Mouse (Mus musculus) liver, embryonic 16.5 days (tissue): ENCODE data around the gene Magi2. TPM values are rescaled to one million over a fixed set of nuclear protein-coding genes. Genes with fewer than 3 reads are reported as not detected.
A peak's percentile ranks its signal among the peaks of the same experiment; 100 is the strongest.
"Not testable (repeated sequence)": the region's sequence is repeated elsewhere in the genome, so short reads cannot be mapped to it uniquely, and the experiment has no call there.

Experiments
- ATAC-seq: fragments of 200-750 bp; cut with Nextera tagmentation; 2 replicates; pipeline ENCODE4 v1.8.0; 2017; ENCODE audit warnings: low read depth, mild to moderate bottlenecking, moderate number of reproducible peaks, moderate library complexity
- H3K27ac ChIP-seq: fragments of 300-500 bp; sonication (generic); 2 replicates; pipeline ENCODE4 v1.5.1; 2014; ENCODE audit warnings: mild to moderate bottlenecking, low read length
- H3K27me3 ChIP-seq: fragments of 300-500 bp; sonication (generic); 2 replicates; pipeline ENCODE4 v1.6.1; 2014; ENCODE audit warnings: low read depth, low read length, mixed read lengths; ENCODE audit not compliant: control insufficient read depth, insufficient read depth
- H3K36me3 ChIP-seq: fragments of 300-500 bp; sonication (generic); 2 replicates; pipeline ENCODE4 v1.6.1; 2014; ENCODE audit warnings: mild to moderate bottlenecking; ENCODE audit not compliant: control insufficient read depth, insufficient read depth
- H3K4me1 ChIP-seq: fragments of 300-500 bp; sonication (generic); 2 replicates; pipeline ENCODE4 v1.6.1; 2014; ENCODE audit warnings: low read depth, low read length, mixed read lengths; ENCODE audit not compliant: control insufficient read depth
- H3K4me2 ChIP-seq: fragments of 300-500 bp; sonication (generic); 2 replicates; pipeline ENCODE4 v1.6.1; 2014; ENCODE audit warnings: low read depth, low read length, mixed read lengths
- H3K4me3 ChIP-seq: fragments of 300-500 bp; sonication (generic); 2 replicates; pipeline ENCODE4 v1.5.1; 2014; ENCODE audit warnings: low read depth, mild to moderate bottlenecking, low read length
- H3K9ac ChIP-seq: fragments of 300-500 bp; sonication (generic); 2 replicates; pipeline ENCODE4 v1.6.1; 2014; ENCODE audit warnings: low read depth, low read length
- H3K9me3 ChIP-seq: fragments of 300-500 bp; sonication (generic); replicated peaks from 2 replicates; pipeline ENCODE4 v1.6.1; 2016; ENCODE audit warnings: low read length; ENCODE audit not compliant: control insufficient read depth
- WGBS: fragments of 180-500 bp; shearing (Covaris S2); extraction: QIAGEN DNeasy Blood & Tissue Kit; methylation state at CpG from one replicate; pipeline ENCODE4 v1.1.7; 2014; ENCODE audit not compliant: insufficient replicate concordance; 5-methylcytosine and 5-hydroxymethylcytosine counted together
- polyA plus RNA-seq: library from polyadenylated mRNA; unstranded; fragments of >200 nt; fragmentation: Nextera tagmentation; extraction: Ambion mirVana; gene quantifications from 2 replicates; pipeline ENCODE4 v1.2.1, GENCODE M21; 2015

Magi2 gene
- polyA plus RNA-seq, 1 experiment from 2014 or later = 0.34 TPM

DNA sequence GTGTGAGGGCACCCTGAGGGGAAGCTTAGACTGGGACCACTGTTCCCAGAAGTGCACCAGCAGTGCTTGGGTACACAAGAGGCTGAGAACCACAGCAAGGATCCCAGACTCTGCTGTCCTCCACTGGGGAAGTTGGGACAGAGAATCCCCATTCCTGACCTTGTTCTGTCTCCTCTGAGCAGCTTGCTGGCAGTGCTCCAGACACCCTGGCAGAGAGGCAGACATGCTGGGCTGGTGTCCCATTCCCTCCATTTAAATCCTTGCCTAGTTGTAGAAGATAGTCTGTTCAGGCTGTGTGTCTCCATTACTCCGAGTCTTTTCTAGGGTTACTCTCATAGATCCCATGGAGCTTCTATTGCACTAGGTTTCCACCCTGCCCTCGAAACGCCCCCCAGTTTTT lies 256.1 kb downstream of the Magi2 start:
- no peak for ATAC-seq
- Histone ChIP-seq H3K36me3 (no peaks in the 10 kb centered on the region), H3K4me1 (no peaks in the 10 kb centered on the region), H3K9ac (no peak overlapping the region), H3K27me3 (no peaks in the 10 kb centered on the region), H3K4me2 (no peak overlapping the region), H3K27ac (no peak overlapping the region), H3K9me3 (no peaks in the 10 kb centered on the region), H3K4me3 (no peak overlapping the region)
- WGBS = 61% methylated on average over 3 of the region's 3 CpGs

DNA sequence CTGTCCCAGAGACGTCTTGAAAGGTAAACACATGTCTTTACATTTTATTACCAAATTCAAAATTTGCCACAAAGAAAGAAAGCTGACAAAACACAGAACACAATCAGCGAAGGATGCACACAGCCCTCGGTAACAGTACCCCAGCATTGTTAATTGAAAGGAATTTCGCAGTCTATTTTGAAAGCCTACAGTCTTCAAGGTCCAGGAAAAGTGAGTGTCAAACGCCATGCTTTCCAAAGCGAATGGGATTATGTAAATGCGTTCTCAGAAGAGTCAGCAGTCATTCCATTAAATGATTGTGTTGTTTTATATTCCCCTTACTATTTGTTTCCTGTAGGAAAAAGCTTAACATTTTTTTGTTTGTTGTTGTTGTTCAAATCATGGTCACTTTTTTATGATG lies 261.1 kb downstream of the Magi2 start:
- Histone ChIP-seq H3K36me3 (no peaks in the 10 kb centered on the region), H3K4me1 (no peaks in the 10 kb centered on the region), H3K4me3 (no peak overlapping the region), H3K9ac (no peak overlapping the region), H3K27me3 (no peaks in the 10 kb centered on the region), H3K4me2 (no peak overlapping the region), H3K9me3 (no peaks in the 10 kb centered on the region), H3K27ac (no peak overlapping the region)
- WGBS = 26% methylated on average over 7 of the region's 7 CpGs
- ATAC-seq = no peak

DNA sequence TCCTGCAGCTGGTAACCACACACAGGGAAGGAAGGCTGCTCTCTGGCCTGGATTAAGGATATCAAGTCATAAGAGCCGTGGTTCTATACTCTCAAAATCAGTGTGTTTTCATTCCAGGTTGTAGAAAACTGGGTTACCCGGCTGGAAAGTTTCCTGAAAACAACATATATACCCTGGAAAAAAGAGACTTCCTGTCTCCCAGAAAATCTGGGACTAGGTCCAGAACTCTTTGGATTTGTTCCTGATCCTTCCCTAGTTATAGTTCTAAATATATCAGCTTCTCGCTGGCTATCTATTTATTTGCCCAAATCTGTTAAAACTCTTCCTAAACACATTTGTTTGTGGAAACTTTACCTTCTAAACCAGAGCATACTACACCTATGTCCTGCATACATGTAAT lies 274.2 kb downstream of the Magi2 start:
- Histone ChIP-seq H3K4me2 (no peak overlapping the region), H3K27me3 (no peaks in the 10 kb centered on the region), H3K4me1 (no peaks in the 10 kb centered on the region), H3K27ac (no peak overlapping the region), H3K9me3 (no peaks in the 10 kb centered on the region), H3K36me3 (no peaks in the 10 kb centered on the region), H3K4me3 (no peak overlapping the region), H3K9ac (no peak overlapping the region)
- no peak for ATAC-seq
- WGBS = 50% methylated on average over 3 of the region's 3 CpGs

DNA sequence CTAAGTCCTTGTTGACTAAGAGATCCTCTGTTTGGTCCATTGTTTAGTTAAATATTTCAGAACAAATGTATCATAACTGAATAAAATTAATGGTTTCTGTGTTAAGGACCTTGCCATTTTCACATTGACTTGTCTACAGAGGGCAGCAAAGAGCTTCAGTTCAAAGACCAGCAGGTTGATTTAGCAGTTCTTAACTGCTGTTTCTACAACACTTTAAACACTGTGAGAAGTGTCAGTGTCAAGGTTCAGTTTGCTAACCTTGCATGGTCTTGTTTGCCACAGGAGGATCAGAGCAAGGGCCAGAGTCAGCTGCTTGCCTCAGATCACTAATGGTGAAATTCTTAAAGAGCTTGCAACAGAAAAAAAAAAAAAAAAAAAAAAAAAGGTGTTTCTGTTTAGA lies 295.3 kb downstream of the Magi2 start:
- no peaks in the 10 kb centered on the region for H3K27me3 ChIP-seq
- ATAC-seq = peak; percentile 84
- no peak overlapping the region for H3K27ac ChIP-seq
- no peak overlapping the region for H3K4me2 ChIP-seq
- no peak overlapping the region for H3K4me3 ChIP-seq
- H3K4me1 ChIP-seq = no peaks in the 10 kb centered on the region
- H3K9ac ChIP-seq = no peak overlapping the region
- no peaks in the 10 kb centered on the region for H3K36me3 ChIP-seq
- no peaks in the 10 kb centered on the region for H3K9me3 ChIP-seq

DNA sequence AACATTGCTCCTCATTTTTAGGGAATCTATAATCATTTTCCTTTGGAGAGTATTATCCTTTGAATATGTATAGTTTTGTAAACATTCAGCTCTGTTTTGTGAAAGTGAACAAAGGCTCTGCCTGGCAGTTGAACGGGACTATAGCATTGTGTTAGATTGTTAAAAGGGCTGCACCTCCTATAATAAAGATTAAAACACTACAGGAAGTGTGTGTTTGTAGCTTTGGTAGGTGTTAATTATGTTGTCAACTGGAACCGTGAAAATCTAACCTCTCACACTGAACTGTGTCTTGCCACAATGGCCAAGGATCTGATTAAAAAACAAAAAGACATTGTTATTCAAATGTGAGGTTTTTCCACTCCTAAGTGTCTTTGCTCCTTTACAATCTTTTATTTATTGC lies 312.5 kb downstream of the Magi2 start:
- WGBS = 22% methylated on average over 2 of the region's 2 CpGs
- no peak overlapping the region for H3K9ac ChIP-seq
- no peaks in the 10 kb centered on the region for H3K36me3 ChIP-seq
- H3K9me3 ChIP-seq = no peaks in the 10 kb centered on the region
- ATAC-seq = no peak
- no peak overlapping the region for H3K27ac ChIP-seq
- H3K4me2 ChIP-seq = no peak overlapping the region
- H3K4me3 ChIP-seq = no peak overlapping the region
- H3K4me1 ChIP-seq = no peaks in the 10 kb centered on the region
- no peaks in the 10 kb centered on the region for H3K27me3 ChIP-seq

DNA sequence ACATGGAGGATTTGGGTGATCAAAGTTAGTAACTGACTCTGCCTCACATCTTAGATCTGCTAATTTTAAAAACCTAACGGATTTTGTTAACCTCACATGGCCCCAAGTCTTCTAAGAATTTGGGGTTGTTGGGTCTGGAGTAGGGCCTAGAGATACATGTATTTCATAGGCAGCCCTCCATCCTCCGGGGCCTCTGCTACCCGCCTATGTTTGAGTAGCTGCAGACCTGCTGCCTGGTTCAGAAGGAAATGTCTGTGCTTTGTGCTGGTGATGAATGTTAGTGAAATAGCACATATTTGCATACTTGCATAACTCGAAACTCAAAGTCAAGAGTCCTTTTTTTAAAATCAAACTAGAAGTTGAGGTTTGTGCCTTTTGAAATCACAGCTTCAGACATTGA lies 319.6 kb downstream of the Magi2 start:
- Histone ChIP-seq H3K36me3 (no peaks in the 10 kb centered on the region), H3K4me1 (no peaks in the 10 kb centered on the region), H3K27ac (no peak overlapping the region), H3K4me2 (no peak overlapping the region), H3K27me3 (no peaks in the 10 kb centered on the region), H3K4me3 (no peak overlapping the region), H3K9me3 (no peaks in the 10 kb centered on the region), H3K9ac (no peak overlapping the region)
- ATAC-seq = no peak
- WGBS = 53% methylated on average over 4 of the region's 4 CpGs

DNA sequence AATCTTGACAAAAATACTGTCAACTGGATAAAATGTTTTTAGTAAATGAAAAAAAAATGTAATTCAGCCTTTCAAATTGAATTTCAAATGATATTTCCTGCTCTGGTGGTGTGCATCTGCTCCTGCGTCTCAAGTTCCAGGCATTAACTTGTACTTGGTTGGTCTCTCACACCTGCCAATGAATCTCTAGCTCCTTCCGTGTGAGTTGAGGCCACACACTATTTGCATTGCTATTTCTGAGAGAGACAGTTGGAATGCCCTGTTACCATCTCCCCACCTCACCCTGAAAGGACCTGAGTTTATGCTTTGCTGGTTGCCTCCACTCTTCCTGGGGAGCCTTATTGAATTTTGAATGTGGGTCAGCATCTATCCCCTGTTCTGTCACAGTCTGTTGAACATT lies 320.1 kb downstream of the Magi2 start:
- Histone ChIP-seq H3K4me2 (no peak overlapping the region), H3K27ac (no peak overlapping the region), H3K9ac (no peak overlapping the region), H3K36me3 (no peaks in the 10 kb centered on the region), H3K9me3 (no peaks in the 10 kb centered on the region), H3K4me1 (no peaks in the 10 kb centered on the region), H3K27me3 (no peaks in the 10 kb centered on the region), H3K4me3 (no peak overlapping the region)
- no peak for ATAC-seq
- WGBS = 53% methylated on average over 2 of the region's 2 CpGs

DNA sequence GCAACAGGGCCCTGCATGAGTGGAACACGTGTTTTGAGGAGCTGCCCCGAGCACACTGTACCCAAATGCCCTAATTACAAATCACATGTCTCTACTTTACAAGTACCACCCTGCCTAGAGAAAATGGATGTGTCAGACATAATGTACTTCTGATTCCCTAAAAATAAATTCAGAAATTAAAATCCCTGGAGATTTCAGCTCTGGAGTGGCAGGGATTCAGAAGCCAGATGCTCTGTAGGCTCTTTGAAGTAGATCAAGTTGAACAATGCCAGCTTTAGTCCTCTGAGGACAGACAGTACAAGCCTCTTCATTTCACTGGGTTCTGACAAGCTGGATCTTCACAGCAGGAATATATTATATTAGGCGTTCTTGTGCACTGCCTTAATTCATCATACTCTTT lies 326.7 kb downstream of the Magi2 start:
- Histone ChIP-seq H3K4me3 (no peak overlapping the region), H3K27me3 (no peaks in the 10 kb centered on the region), H3K4me1 (no peaks in the 10 kb centered on the region), H3K36me3 (no peaks in the 10 kb centered on the region), H3K9ac (no peak overlapping the region), H3K27ac (no peak overlapping the region), H3K4me2 (no peak overlapping the region), H3K9me3 (no peaks in the 10 kb centered on the region)
- WGBS = 59% methylated on average over 3 of the region's 3 CpGs
- no peak for ATAC-seq

DNA sequence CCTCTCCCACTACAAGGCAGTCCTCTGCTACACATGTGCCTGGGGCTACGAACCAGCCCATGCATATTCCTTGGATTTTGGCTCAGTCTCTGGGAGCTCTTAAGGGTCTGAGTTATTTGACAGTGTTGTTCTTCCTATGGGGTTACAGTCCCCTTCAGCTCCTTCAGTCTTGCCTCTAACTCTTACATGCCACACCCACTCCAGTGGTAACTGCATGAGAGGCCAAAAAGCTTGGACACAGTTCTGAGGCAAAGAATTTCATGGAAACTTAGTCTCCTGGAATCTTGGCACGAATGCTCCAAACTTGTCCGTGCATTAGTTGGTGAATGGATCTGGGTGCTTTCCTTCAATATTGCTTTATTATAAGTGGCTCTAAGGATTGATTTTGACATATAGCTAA lies 338.8 kb downstream of the Magi2 start:
- Histone ChIP-seq H3K4me2 (no peak overlapping the region), H3K4me1 (no peaks in the 10 kb centered on the region), H3K36me3 (no peaks in the 10 kb centered on the region), H3K4me3 (no peak overlapping the region), H3K9ac (no peak overlapping the region), H3K9me3 (no peaks in the 10 kb centered on the region), H3K27ac (no peak overlapping the region), H3K27me3 (no peaks in the 10 kb centered on the region)
- ATAC-seq = no peak
- 67% methylated on average over 3 of the region's 3 CpGs for WGBS

DNA sequence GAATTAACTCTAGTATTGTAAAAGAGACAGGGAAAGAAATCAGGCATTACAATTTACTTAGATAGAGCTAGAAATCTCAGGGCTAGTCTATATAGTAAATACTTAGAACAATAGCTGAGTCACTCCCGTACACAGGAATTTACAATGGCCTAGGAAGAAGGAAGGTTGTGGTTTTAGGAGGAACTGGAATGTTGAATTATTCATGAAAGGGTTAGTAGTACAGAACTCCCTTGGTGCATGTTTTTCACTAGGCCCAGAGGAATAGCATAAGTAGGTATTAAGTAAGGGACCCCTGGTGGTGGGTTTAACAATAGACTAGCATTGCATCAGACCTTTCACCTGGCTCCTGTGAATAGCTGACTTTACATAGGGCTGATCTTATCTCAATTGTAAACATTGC lies 339.3 kb downstream of the Magi2 start:
- not testable (repeated sequence) for H3K9me3 ChIP-seq, H3K4me2 ChIP-seq, H3K36me3 ChIP-seq, H3K27ac ChIP-seq, H3K27me3 ChIP-seq, H3K4me1 ChIP-seq, H3K4me3 ChIP-seq, H3K9ac ChIP-seq, ATAC-seq
- WGBS = 34% methylated on average over 1 of the region's 1 CpGs
